Mouse (Mus musculus) cerebellum, adult 9-10 months (tissue): ENCODE data around the gene Nudt9.
"Not testable (repeated sequence)": the region's sequence is repeated elsewhere in the genome, so short reads cannot be mapped to it uniquely, and the experiment has no call there.

Experiments used
- DNase-seq: peaks from one replicate; pipeline ENCODE4 v3.0.0; 2022

The Nudt9 gene

GRCm38 (mm10) chr5:104046256-104047199 lies at the start of gene Nudt9:
TSS of gene Nudt9 (plus strand) at chr5:104046306.
- peak; percentile 96 for DNase-seq

- DNase-seq, result peak; percentile 75
Observed at GRCm38 (mm10) chr5:103998739-103999138, 47.4 kb upstream of the Nudt9 start.

GRCm38 (mm10) chr5:103999738-104000137 lies 46.4 kb upstream of the Nudt9 start:
- DNase-seq, result peak; percentile 79

GRCm38 (mm10) chr5:104002549-104003255 lies 43.4 kb upstream of the Nudt9 start:
- DNase-seq, result no peak

- no peak for DNase-seq
Observed at GRCm38 (mm10) chr5:104003256-104003931, 42.7 kb upstream of the Nudt9 start.

- DNase-seq, result no peak
Observed at GRCm38 (mm10) chr5:104003955-104004354, 42.2 kb upstream of the Nudt9 start.

GRCm38 (mm10) chr5:104006811-104007210 lies 39.3 kb upstream of the Nudt9 start:
- no peak for DNase-seq

- DNase-seq, result no peak
Observed at GRCm38 (mm10) chr5:104007801-104008200, 38.3 kb upstream of the Nudt9 start.

GRCm38 (mm10) chr5:104009421-104009820 lies 36.7 kb upstream of the Nudt9 start:
- DNase-seq, result no peak

GRCm38 (mm10) chr5:104010261-104010660 lies 35.8 kb upstream of the Nudt9 start:
- no peak for DNase-seq

- no peak for DNase-seq
Observed at GRCm38 (mm10) chr5:104011419-104011818, 34.7 kb upstream of the Nudt9 start.

GRCm38 (mm10) chr5:104021597-104022378 lies 24.3 kb upstream of the Nudt9 start, which contains the start of gene Hsd17b11:
TSS of gene Hsd17b11 (minus strand) at chr5:104021919.
- DNase-seq, result peak; percentile 62

- DNase-seq, result no peak
Observed at GRCm38 (mm10) chr5:104022558-104022957, 23.5 kb upstream of the Nudt9 start.

GRCm38 (mm10) chr5:104023289-104024020 lies 22.7 kb upstream of the Nudt9 start:
- DNase-seq, result no peak

- DNase-seq, result not testable (repeated sequence)
Observed at GRCm38 (mm10) chr5:104024193-104024592, 21.9 kb upstream of the Nudt9 start.

- DNase-seq, result no peak
Observed at GRCm38 (mm10) chr5:104024762-104025161, 21.3 kb upstream of the Nudt9 start.

GRCm38 (mm10) chr5:104025245-104025854 lies 20.8 kb upstream of the Nudt9 start:
- no peak for DNase-seq

GRCm38 (mm10) chr5:104032434-104033097 lies 13.5 kb upstream of the Nudt9 start:
- DNase-seq, result no peak

GRCm38 (mm10) chr5:104035066-104035465 lies 11.0 kb upstream of the Nudt9 start:
- DNase-seq, result no peak

- no peak for DNase-seq
Observed at GRCm38 (mm10) chr5:104035824-104036223, 10.3 kb upstream of the Nudt9 start.

- DNase-seq, result no peak
Observed at GRCm38 (mm10) chr5:104036686-104037085, 9.4 kb upstream of the Nudt9 start.
